In genomic region chr13:29835170-29835569, GRCm38 (mm10) we compare ENCODE assay signal across 9 mouse cellular contexts. TPM values are rescaled to one million over a fixed set of nuclear protein-coding genes. Genes with fewer than 3 reads are reported as not detected.
DNase-seq lines count a peak whose midpoint lies in the region; ATAC-seq and TF ChIP-seq lines count a peak whose summit lies in the region.
"Had no signal": no experiment of that assay in that cellular context is flagged by ENCODE, and none has a peak within 500 bp of the region (broad histone marks: within the 10 kb centered on the region; RNA-seq: fewer than 3 reads in every experiment).

No protein-coding gene starts in this region.

- intact Hi-C loops in left cerebral cortex, adult 2 months (cut with DNase I): loop anchor here (5.0 to 10.0 kb wide), 5 partner anchors 233 to 1890 kb away; no protein-coding TSS in a partner anchor

- WGBS in intestine, embryonic 14.5 days: 30% methylated on average over 4 of the region's 4 CpGs
- WGBS in intestine, embryonic 15.5 days: 21% methylated on average over 4 of the region's 4 CpGs

- H3K79me3 ChIP-seq in C2C12 (ENCODE audit: low read depth): peaks cover 1% of the 10 kb centered on the region

- no peaks in the 10 kb centered on the region for H3K79me2 ChIP-seq in C2C12 (ENCODE audit: control insufficient read depth, insufficient read depth)

- 0 out of 2 replicates have a peak, but pooled peaks have one; percentile 3 for ATAC-seq in intestine, embryonic 14.5 days (replicated peaks; ENCODE audit: low FRiP score, low TSS enrichment, low read depth)
- no peak for ATAC-seq in intestine, embryonic 15.5 days

- no peaks in the 10 kb centered on the region for H3K9me3 ChIP-seq in intestine, embryonic 14.5 days (ENCODE audit: control insufficient read depth, low read length)
- H3K9me3 ChIP-seq in intestine, embryonic 15.5 days: no peaks in the 10 kb centered on the region

- H3K4me2 ChIP-seq in intestine, embryonic 14.5 days (ENCODE audit: low read length): no peak overlapping the region
- no peak overlapping the region for H3K4me2 ChIP-seq in intestine, embryonic 15.5 days (replicated peaks)

- H3K4me3 ChIP-seq in intestine, embryonic 14.5 days (ENCODE audit: low read depth, low read length): no peak overlapping the region
- no peak overlapping the region for H3K4me3 ChIP-seq in intestine, embryonic 15.5 days (replicated peaks)
- H3K4me3 ChIP-seq in C2C12 (ENCODE audit: insufficient read depth, poor library complexity, severe bottlenecking): no peak overlapping the region
- no peak overlapping the region for H3K4me3 ChIP-seq in cortical plate, adult 2 months (ENCODE audit: insufficient read depth, low read length)
- H3K4me3 ChIP-seq in left cerebral cortex, adult 2 months: no peak overlapping the region
- H3K4me3 ChIP-seq: erythroblast, embryonic 14.5 days had no signal

- peaks cover 25% of the 10 kb centered on the region for H3K36me3 ChIP-seq in intestine, embryonic 14.5 days (ENCODE audit: control insufficient read depth, insufficient read depth, low read length)
- H3K36me3 ChIP-seq in intestine, embryonic 15.5 days: no peaks in the 10 kb centered on the region
- peaks cover 17% of the 10 kb centered on the region for H3K36me3 ChIP-seq in C2C12 (ENCODE audit: control insufficient read depth, insufficient read depth)
- peaks cover 12% of the 10 kb centered on the region; the same call in 1 of the 2 replicates for H3K36me3 ChIP-seq in splenic B cell, adult 2 months (ENCODE audit: control insufficient read depth, insufficient read depth, low read length, poor library complexity, severe bottlenecking)

- DNase-seq in intestine, embryonic 14.5 days (ENCODE audit: low spot score): no peak
- peak; percentile 70 for DNase-seq in MN1 (ENCODE audit: low spot score)
- DNase-seq in left cerebral cortex, adult 2 months (ENCODE audit: extremely low spot score in 1 of 2, low spot score in 2 of 2): peak; percentile 24 to 35
- peak; percentile 68 for DNase-seq in splenic B cell, adult 2 months (ENCODE audit: low read depth, low spot score)
- DNase-seq in yolk sac, embryonic 10.5 days (ENCODE audit: low spot score): no peak

- TF ChIP-seq POLR2A in cortical plate, adult 2 months (IDR thresholded peaks at IDR 0.05; ENCODE audit: extremely low read depth, insufficient read depth, low read length): no peak

- no peak overlapping the region for H3K9ac ChIP-seq in intestine, embryonic 14.5 days (ENCODE audit: low read length)
- no peak overlapping the region for H3K9ac ChIP-seq in intestine, embryonic 15.5 days

- peak; percentile 21 for TF ChIP-seq CTCF in C2C12 (IDR thresholded peaks at IDR 0.05; ENCODE audit: control insufficient read depth, insufficient read depth, insufficient read length)
- peak; percentile 78 for TF ChIP-seq CTCF in cortical plate, adult 2 months (IDR thresholded peaks at IDR 0.05; ENCODE audit: extremely low read depth, insufficient read depth, low read length)
- peak; percentile 80 for TF ChIP-seq CTCF in left cerebral cortex, adult 2 months (IDR thresholded peaks at IDR 0.05)

- H3ac ChIP-seq in C2C12 (ENCODE audit: control insufficient read depth, insufficient read length, low read depth): no peak overlapping the region

- no peak overlapping the region for H3K27ac ChIP-seq in intestine, embryonic 14.5 days (ENCODE audit: low read depth)
- no peak overlapping the region for H3K27ac ChIP-seq in intestine, embryonic 15.5 days
- no peak overlapping the region for H3K27ac ChIP-seq in cortical plate, adult 2 months (ENCODE audit: insufficient read depth, low read length)
- H3K27ac ChIP-seq in left cerebral cortex, adult 2 months: no peak overlapping the region

- no peaks in the 10 kb centered on the region for H3K4me1 ChIP-seq in intestine, embryonic 14.5 days (replicated peaks; ENCODE audit: control insufficient read depth, insufficient read depth, low read length)
- H3K4me1 ChIP-seq in intestine, embryonic 15.5 days (replicated peaks): no peaks in the 10 kb centered on the region
- peaks cover 2% of the 10 kb centered on the region; the same call in 1 of the 2 replicates for H3K4me1 ChIP-seq in cortical plate, adult 2 months (ENCODE audit: control insufficient read depth, insufficient read depth, low read length)

- H3K27me3 ChIP-seq in intestine, embryonic 14.5 days (replicated peaks; ENCODE audit: control insufficient read depth, insufficient read depth, low read length): no peaks in the 10 kb centered on the region
- H3K27me3 ChIP-seq in intestine, embryonic 15.5 days (replicated peaks): no peaks in the 10 kb centered on the region
- no peaks in the 10 kb centered on the region for H3K27me3 ChIP-seq in C2C12 (ENCODE audit: control insufficient read depth, insufficient read depth, insufficient read length)
- H3K27me3 ChIP-seq in splenic B cell, adult 2 months (ENCODE audit: control insufficient read depth, insufficient read depth, low read length, poor library complexity, severe bottlenecking): no peaks in the 10 kb centered on the region

TF ChIP-seq in C2C12, 6 proteins besides CTCF, POLR2A, EP300 and RAD21:
- TF ChIP-seq MAX (IDR thresholded peaks at IDR 0.05) (no peak), FOSL1 (IDR thresholded peaks at IDR 0.05; ENCODE audit: insufficient read depth, low read length, poor library complexity, severe bottlenecking) (no peak), MYOD1 (IDR thresholded peaks at IDR 0.05; ENCODE audit: control insufficient read depth, insufficient read length, low read depth) (no peak), CEBPB (IDR thresholded peaks at IDR 0.05; ENCODE audit: low read depth) (no peak), USF1 (IDR thresholded peaks at IDR 0.05; ENCODE audit: low read depth) (no peak), MYOG (IDR thresholded peaks at IDR 0.05; ENCODE audit: control insufficient read depth, extremely low read depth, insufficient read length) (no peak)

RNA-seq across cellular contexts. Expression of gene Cdkal1, which starts 20.3 kb away (rescaled TPM):
- polyA plus RNA-seq in intestine, embryonic 14.5 days (2014; fragmentation: Nextera tagmentation; extraction: Ambion mirVana): 33.9 and 35.2 TPM in 2 replicates
- 26.0 and 30.4 TPM in 2 replicates for polyA plus RNA-seq in intestine, embryonic 15.5 days (2015; fragmentation: Nextera tagmentation; extraction: Ambion mirVana)
- 5.1 TPM for polyA plus RNA-seq in C2C12 (2012; fragmentation: generic; extraction: Trizol)
- polyA plus RNA-seq in cortical plate, adult 2 months (2012; rRNA removed): 6.5 and 6.7 TPM in 2 replicates
- total RNA-seq in left cerebral cortex, adult 2 months (2021): 10 to 100 TPM; 23.2 to 23.8 TPM

Comparison
In these comparisons a context has a peak if more than half of its experiments do, and no peak if none do; other contexts are left out.
1. DNase-seq: peak in MN1 (single experiment), left cerebral cortex, adult 2 months (2 of 2) and splenic B cell, adult 2 months (single experiment); none in intestine, embryonic 14.5 days (single experiment) and yolk sac, embryonic 10.5 days (single experiment).
2. CTCF ChIP-seq: peak in every context shown above with its lines; median percentile 80 in left cerebral cortex, adult 2 months; 78 in cortical plate, adult 2 months; 21 in C2C12.